Mouse (Mus musculus): ENCODE measurements around the gene Tbk1.

Gene Tbk1

GRCm38 (mm10) chr10:121586675-121587370 is at the start of gene Tbk1:
Gene Tbk1 (minus strand): TSS chr10:121586787.
- Histone ChIP-seq H3K36me3 (ENCODE audit: control insufficient read depth, insufficient read depth, low read length, poor library complexity, severe bottlenecking) (peaks cover 5% of the 10 kb centered on the region; the same call in 1 of the 2 replicates), H3K27me3 (ENCODE audit: control insufficient read depth, insufficient read depth, low read length, poor library complexity, severe bottlenecking) (no peaks in the 10 kb centered on the region)
- DNase-seq (ENCODE audit: low read depth, low spot score) = peak; percentile 95

DNA sequence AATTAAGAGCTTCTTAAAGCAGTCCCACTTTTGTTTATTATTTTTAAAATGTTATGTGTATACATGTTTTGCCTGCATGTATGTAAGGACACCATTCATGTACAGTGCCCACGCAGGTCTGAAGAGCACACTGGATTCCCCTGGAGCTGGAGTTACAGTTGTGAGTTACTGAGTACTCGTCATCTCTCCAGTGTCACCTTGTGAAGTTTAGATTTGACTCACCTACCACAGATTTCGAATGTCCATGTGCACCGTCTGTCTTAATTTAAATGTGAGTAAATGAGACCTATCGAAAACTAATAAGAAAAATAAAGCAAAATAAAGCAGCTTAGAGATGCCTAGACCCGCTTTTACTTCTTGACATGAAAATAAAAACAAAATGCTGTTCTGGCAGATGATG is 49.7 kb upstream of the Tbk1 start:
- no peak for DNase-seq (ENCODE audit: low read depth, low spot score)
- Histone ChIP-seq H3K27me3 (ENCODE audit: control insufficient read depth, insufficient read depth, low read length, poor library complexity, severe bottlenecking) (no peaks in the 10 kb centered on the region), H3K36me3 (ENCODE audit: control insufficient read depth, insufficient read depth, low read length, poor library complexity, severe bottlenecking) (no peaks in the 10 kb centered on the region)

DNA sequence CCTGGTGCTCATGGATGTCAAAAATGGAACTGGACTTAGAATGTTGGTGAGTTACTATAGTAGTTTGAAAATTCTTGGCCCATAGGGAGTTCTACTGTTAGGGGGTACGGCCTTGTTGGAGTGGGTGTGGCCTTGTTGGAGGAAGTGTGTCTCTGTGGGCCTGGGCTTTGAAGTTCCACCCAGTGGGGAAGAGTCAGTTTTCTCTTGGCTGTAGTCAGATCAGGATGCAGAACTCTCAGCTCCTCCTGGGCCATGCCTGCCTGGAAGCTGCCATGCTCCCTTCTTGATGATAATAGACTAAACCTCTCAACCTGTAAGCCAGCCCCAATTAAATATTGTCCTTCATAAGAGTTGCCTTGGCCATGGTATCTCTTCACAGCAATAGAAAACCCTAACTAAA is 47.6 kb upstream of the Tbk1 start:
- H3K36me3 ChIP-seq (ENCODE audit: control insufficient read depth, insufficient read depth, low read length, poor library complexity, severe bottlenecking) = no peaks in the 10 kb centered on the region
- no peaks in the 10 kb centered on the region for H3K27me3 ChIP-seq (ENCODE audit: control insufficient read depth, insufficient read depth, low read length, poor library complexity, severe bottlenecking)
- DNase-seq (ENCODE audit: low read depth, low spot score) = no peak

GRCm38 (mm10) chr10:121628561-121629040 is 42.0 kb upstream of the Tbk1 start:
- no peaks in the 10 kb centered on the region for H3K36me3 ChIP-seq (ENCODE audit: control insufficient read depth, insufficient read depth, low read length, poor library complexity, severe bottlenecking)
- no peak for DNase-seq (ENCODE audit: low read depth, low spot score)
- no peaks in the 10 kb centered on the region for H3K27me3 ChIP-seq (ENCODE audit: control insufficient read depth, insufficient read depth, low read length, poor library complexity, severe bottlenecking)

GRCm38 (mm10) chr10:121627216-121627852 is 40.7 kb upstream of the Tbk1 start:
- no peak for DNase-seq (ENCODE audit: low read depth, low spot score)
- H3K36me3 ChIP-seq (ENCODE audit: control insufficient read depth, insufficient read depth, low read length, poor library complexity, severe bottlenecking) = no peaks in the 10 kb centered on the region
- no peaks in the 10 kb centered on the region for H3K27me3 ChIP-seq (ENCODE audit: control insufficient read depth, insufficient read depth, low read length, poor library complexity, severe bottlenecking)

GRCm38 (mm10) chr10:121626186-121626882 is 39.7 kb upstream of the Tbk1 start, which contains the start of gene Xpot:
Gene Xpot (minus strand): TSS chr10:121626332.
- peak; percentile 98 for DNase-seq (ENCODE audit: low read depth, low spot score)
- Histone ChIP-seq H3K36me3 (ENCODE audit: control insufficient read depth, insufficient read depth, low read length, poor library complexity, severe bottlenecking) (no peaks in the 10 kb centered on the region), H3K27me3 (ENCODE audit: control insufficient read depth, insufficient read depth, low read length, poor library complexity, severe bottlenecking) (no peaks in the 10 kb centered on the region)

DNA sequence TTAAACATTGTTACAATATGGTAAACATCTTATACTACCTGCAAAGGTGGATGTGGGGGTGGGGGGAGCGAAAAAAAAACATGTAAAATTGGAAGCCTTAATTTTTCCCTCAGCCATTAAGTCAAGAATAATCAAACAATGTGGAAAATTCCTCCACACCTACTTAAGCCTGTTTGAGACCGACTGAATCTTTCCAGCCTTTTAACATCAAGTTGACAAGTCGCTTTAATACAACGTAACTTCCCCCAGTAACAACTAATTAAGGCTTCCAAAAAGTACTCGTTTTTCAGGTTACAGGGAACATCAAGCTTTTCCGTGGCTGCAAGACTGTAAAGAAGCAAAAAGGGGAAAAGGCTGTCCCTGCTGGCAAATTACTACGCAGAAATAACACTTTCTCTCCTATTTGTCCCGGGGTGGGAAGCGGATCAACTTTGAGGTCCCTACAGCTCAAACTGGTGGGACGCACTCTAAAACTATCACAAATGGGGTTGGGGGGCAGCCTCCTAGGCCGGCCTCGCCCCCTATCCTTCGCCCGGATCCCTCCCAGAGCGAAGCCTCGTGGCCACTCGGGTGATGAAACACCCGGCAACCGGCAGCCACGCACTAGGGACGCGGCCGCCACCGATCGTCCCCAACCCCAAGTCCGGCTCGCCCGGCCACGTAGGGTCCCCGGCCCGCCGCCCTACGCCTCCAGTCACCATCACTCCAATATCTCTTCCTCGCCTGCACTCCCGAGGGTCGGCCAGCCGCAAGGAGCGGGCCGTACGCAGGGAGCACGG is 39.0 kb upstream of the Tbk1 start:
- Histone ChIP-seq H3K36me3 (ENCODE audit: control insufficient read depth, insufficient read depth, low read length, poor library complexity, severe bottlenecking) (peaks cover 1% of the 10 kb centered on the region; the same call in 1 of the 2 replicates), H3K27me3 (ENCODE audit: control insufficient read depth, insufficient read depth, low read length, poor library complexity, severe bottlenecking) (no peaks in the 10 kb centered on the region)
- DNase-seq (ENCODE audit: low read depth, low spot score) = no peak

- Histone ChIP-seq H3K36me3 (ENCODE audit: control insufficient read depth, insufficient read depth, low read length, poor library complexity, severe bottlenecking) (peaks cover 1% of the 10 kb centered on the region; the same call in 1 of the 2 replicates), H3K27me3 (ENCODE audit: control insufficient read depth, insufficient read depth, low read length, poor library complexity, severe bottlenecking) (no peaks in the 10 kb centered on the region)
- no peak for DNase-seq (ENCODE audit: low read depth, low spot score)
Measured at GRCm38 (mm10) chr10:121625006-121625405, 38.4 kb upstream of the Tbk1 start.

- no peak for DNase-seq (ENCODE audit: low read depth, low spot score)
- peaks cover 1% of the 10 kb centered on the region; the same call in 1 of the 2 replicates for H3K36me3 ChIP-seq (ENCODE audit: control insufficient read depth, insufficient read depth, low read length, poor library complexity, severe bottlenecking)
- no peaks in the 10 kb centered on the region for H3K27me3 ChIP-seq (ENCODE audit: control insufficient read depth, insufficient read depth, low read length, poor library complexity, severe bottlenecking)
Measured at GRCm38 (mm10) chr10:121623670-121624069, 37.1 kb upstream of the Tbk1 start.

DNA sequence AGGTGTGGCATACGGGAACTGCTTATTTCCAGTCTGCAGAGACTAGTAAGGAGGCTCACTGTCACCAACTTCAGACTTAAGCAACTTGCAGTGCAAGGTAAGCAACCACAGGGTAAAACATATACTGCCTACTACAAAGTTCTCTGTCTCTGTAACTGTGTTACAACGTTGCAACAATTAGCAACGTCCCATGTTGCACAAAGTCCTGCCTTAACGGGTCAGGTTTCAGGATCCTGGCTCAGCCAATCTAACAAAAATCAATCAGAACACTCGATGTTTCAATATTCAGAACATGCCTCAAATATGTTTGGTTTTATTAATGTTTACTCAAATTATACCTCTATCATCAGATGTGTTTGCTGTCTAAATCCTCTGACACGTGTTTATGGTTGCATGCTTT is 35.8 kb upstream of the Tbk1 start:
- DNase-seq (ENCODE audit: low read depth, low spot score) = no peak
- Histone ChIP-seq H3K27me3 (ENCODE audit: control insufficient read depth, insufficient read depth, low read length, poor library complexity, severe bottlenecking) (no peaks in the 10 kb centered on the region), H3K36me3 (ENCODE audit: control insufficient read depth, insufficient read depth, low read length, poor library complexity, severe bottlenecking) (peaks cover 1% of the 10 kb centered on the region)

DNA sequence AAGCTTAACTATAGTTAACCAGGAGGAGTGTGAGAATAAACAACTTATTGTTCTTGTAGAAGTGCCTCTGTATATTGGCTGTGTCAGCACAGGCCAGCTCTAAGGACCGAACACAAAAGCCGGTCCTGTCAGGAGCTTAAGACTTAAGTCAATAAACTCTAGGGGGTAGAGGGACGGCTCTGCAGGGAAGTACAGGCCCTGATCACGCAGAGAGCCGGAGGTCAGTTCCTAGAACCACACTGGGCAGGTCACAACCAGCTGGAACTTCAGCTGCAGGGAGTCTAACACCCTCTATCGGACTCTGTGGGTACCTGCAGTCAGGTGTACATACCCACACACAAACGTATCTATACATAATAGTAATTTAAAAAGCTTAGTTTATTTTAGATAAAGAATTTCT is 29.3 kb upstream of the Tbk1 start:
- no peaks in the 10 kb centered on the region for H3K27me3 ChIP-seq (ENCODE audit: control insufficient read depth, insufficient read depth, low read length, poor library complexity, severe bottlenecking)
- no peak for DNase-seq (ENCODE audit: low read depth, low spot score)
- peaks cover 15% of the 10 kb centered on the region for H3K36me3 ChIP-seq (ENCODE audit: control insufficient read depth, insufficient read depth, low read length, poor library complexity, severe bottlenecking)

- H3K27me3 ChIP-seq (ENCODE audit: control insufficient read depth, insufficient read depth, low read length, poor library complexity, severe bottlenecking) = no peaks in the 10 kb centered on the region
- H3K36me3 ChIP-seq (ENCODE audit: control insufficient read depth, insufficient read depth, low read length, poor library complexity, severe bottlenecking) = peaks cover 15% of the 10 kb centered on the region
- DNase-seq (ENCODE audit: low read depth, low spot score) = no peak
Measured at GRCm38 (mm10) chr10:121615146-121615870, 28.7 kb upstream of the Tbk1 start.

DNA sequence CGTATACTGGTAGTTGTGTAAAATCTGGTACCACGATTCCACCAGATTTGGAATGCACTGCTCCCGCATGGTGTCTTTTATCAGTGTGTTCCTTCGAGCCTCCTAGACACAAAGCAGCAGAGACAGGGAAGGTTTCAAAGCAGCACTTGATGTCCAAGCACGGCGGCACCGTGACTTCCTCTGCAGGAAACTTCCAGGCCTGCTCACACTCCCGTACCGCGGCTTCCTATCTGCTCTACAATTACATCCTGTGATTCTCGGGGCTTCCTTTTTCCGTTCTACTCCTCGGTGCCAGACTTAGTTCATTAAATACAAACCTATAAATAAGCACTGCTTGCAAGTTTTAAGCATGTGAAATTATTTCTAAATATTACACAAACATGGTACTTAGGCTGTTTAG is 27.0 kb upstream of the Tbk1 start:
- no peak for DNase-seq (ENCODE audit: low read depth, low spot score)
- no peaks in the 10 kb centered on the region for H3K27me3 ChIP-seq (ENCODE audit: control insufficient read depth, insufficient read depth, low read length, poor library complexity, severe bottlenecking)
- H3K36me3 ChIP-seq (ENCODE audit: control insufficient read depth, insufficient read depth, low read length, poor library complexity, severe bottlenecking) = peaks cover 19% of the 10 kb centered on the region

GRCm38 (mm10) chr10:121612448-121612847 is 25.9 kb upstream of the Tbk1 start:
- no peaks in the 10 kb centered on the region for H3K27me3 ChIP-seq (ENCODE audit: control insufficient read depth, insufficient read depth, low read length, poor library complexity, severe bottlenecking)
- H3K36me3 ChIP-seq (ENCODE audit: control insufficient read depth, insufficient read depth, low read length, poor library complexity, severe bottlenecking) = peaks cover 22% of the 10 kb centered on the region

More at GRCm38 (mm10) chr10:121612448-121612847, 25.9 kb upstream of the Tbk1 start:
- no peak for DNase-seq (ENCODE audit: low read depth, low spot score)

All from splenic B cell, adult 2 months (primary cell).